Mouse (Mus musculus) left cerebral cortex, postnatal 25 days (tissue): ENCODE results near the gene Arhgap42. TPM values are rescaled to one million over a fixed set of nuclear protein-coding genes. Genes with fewer than 3 reads are reported as not detected.
A peak's percentile ranks its signal among the peaks of the same experiment; 100 is the strongest.

Experiments
- DNase-seq, 2 experiments: peaks; one replicate each; pipeline ENCODE4 v3.0.0; 2022; ENCODE audit warnings: low spot score in 2 of 2, mixed read lengths in 1 of 2
- intact Hi-C: fragments of 180-260 bp; cut with DNase I; formaldehyde crosslinking; loops from one replicate; pipeline ENCODE4 v1.15.1; 2025
- total RNA-seq, 2 experiments: library from RNA; stranded (reverse); gene quantifications; 2 replicates each; pipeline ENCODE4 v1.2.3; 2021

The Arhgap42 gene
- total RNA-seq, 2 experiments from 2014 or later: 10.8 to 11.9 TPM

- DNase-seq: no peak
- intact Hi-C loops: no loop called here
Measured at GRCm38 (mm10) chr9:9214296-9214695, 24.6 kb downstream of the Arhgap42 start.

DNA sequence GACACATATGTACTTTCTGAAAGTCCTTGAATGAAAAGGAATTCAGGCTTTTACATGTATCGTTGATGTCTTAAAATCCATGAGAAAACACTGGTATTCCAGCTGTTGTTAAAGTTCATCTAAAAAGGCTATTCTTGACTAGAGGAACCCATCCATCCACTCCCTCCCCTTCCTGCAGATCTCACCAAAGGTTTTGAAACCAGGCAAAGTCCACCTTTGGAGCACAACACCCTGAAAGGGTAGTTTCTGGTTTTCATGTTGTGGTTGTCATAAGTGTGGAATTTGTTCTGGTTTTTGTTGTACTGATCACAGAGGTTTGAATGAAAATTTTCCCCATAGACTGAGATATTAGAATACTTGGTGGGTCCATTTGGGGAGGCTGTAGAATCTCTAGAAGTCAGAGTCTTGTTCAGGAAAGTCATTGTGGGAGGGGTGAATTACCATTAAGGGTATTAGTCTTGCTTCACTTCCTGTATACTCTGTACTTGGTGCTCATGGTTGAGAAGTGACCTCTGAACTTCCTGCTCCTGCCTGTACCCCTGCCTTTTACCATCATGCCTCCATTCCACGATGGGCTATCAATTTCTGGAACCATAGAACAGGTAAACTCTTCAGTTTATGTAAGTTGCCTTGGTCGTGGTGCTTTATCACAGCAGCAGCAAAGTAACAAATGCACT, 27.4 kb downstream of the Arhgap42 start:
- intact Hi-C loops: no loop called here
- no peak for DNase-seq

- intact Hi-C loops: no loop called here
- no peak for DNase-seq
Measured at GRCm38 (mm10) chr9:9210464-9210863, 28.4 kb downstream of the Arhgap42 start.

- no peak for DNase-seq
- intact Hi-C loops: no loop called here
Measured at GRCm38 (mm10) chr9:9208205-9208604, 30.7 kb downstream of the Arhgap42 start.

DNA sequence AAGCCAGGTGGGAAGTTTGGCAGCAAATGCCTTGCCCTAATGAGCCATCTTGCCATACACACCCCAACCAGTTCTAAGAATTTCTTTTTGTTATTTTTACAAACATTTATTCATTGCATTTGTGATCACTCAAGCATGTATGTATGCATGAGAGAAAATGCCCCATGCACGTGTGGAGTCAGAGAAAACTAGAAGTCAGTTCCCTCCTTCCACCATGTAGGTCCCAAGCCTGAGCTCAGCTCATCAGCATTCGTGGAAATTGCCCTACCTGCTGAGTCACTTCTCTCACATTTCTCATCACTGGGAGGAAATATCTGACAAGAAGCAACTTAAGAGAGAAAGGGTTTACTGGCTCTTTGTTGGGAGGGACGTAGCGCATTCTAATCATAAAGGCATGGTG, 31.6 kb downstream of the Arhgap42 start:
- no peak for DNase-seq
- intact Hi-C loops: no loop called here

DNA sequence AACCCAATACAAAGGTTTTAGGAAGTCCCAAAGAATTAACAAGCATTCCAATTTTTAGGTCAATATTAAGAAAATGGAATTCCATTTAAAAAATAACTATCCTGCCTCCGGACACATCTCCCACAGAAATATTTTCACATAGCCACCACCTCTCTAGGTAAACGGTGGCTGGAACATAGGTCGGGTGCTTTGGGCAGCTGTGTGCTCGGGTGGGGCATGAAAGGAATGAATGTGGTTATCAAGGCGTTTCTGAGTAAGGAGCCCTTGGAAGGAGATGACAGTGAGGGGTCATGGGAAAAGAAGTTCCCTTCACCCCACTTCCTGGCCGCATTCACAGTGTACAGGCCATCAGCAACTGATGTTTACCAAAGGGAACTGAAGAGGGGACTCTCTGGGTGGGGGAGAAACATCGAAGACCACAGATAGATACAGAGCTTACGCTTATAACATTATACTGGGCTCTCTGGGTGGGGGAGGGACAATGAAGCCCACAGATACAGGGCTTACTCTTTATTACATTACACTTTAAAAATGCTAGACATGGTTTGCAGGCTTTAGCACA, 38.0 kb downstream of the Arhgap42 start:
- no peak for DNase-seq
- intact Hi-C loops: no loop called here

DNA sequence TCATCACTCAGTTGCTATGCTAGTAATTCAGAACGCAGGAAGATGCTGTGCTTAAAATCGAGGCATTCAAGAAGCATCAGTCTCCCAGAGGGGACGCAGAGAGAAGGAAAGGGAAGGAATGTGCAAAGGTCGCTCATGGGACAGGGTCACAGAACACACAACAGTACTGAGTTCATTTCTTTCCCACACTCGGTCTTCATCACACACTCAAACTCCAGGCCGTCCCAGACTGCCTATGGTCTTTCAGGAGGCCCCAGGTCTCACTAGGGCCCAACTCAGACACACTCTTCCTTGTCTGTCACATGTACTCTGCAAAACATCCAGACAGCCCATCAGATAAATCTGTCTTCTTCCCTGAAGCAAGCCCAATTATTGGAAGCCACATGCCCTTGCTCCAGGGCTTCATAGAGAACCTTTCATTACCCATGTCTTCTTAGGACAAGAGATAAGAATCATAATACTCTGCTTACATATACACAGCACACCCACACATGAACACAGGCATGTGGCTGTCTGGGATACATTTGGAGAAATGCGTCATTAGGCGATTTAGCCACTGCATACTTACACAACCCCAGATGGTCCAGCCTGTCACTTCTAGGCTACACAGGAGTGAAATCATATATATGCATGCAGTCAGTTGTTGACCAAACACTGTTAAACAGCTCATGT, 39.6 kb downstream of the Arhgap42 start:
- DNase-seq: no peak
- intact Hi-C loops: no loop called here

DNA sequence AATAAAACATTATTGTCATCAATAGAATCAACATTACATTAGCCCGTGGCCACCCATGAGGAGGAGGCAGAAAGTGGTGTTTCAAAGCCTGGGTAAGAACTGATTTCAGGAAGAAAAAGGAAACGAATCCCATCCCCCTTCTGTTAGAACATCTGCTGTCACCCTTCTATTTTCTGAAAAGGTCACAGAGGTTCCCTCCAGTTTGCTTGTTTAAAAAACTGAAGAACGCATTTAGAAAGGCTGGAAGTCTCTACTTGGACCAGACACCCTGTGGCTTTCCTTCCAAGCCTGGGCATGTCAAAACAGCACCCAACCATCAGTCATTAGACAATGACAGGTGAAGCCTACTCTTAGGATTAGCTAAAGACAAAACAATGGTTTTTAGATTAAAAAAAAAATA, 40.3 kb downstream of the Arhgap42 start:
- DNase-seq: no peak
- intact Hi-C loops: no loop called here

DNA sequence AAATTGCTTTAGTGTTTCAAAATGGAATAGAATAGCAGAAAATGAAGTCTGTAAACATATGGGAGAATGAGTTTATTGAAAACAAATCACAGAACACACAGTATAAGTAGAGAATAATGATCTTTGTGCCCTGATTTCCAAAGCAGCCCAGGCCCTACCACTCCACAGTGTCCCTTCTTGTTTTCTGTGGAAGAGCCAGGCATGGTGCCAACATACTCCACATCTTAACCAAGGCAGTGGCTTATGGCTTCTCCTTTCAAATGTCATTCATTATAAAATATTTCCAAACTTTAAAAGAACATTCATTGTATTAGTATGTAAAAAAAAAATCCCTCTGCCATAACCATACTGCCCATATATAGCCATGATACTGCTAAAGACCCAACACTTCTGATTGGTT, 42.9 kb downstream of the Arhgap42 start:
- intact Hi-C loops: no loop called here
- DNase-seq: no peak

GRCm38 (mm10) chr9:9194496-9194895, 44.4 kb downstream of the Arhgap42 start:
- DNase-seq: no peak

GRCm38 (mm10) chr9:9192716-9193115, 46.2 kb downstream of the Arhgap42 start:
- no peak for DNase-seq
- intact Hi-C loops: no loop called here

More at GRCm38 (mm10) chr9:9194496-9194895, 44.4 kb downstream of the Arhgap42 start:
- intact Hi-C loops: no loop called here

DNA sequence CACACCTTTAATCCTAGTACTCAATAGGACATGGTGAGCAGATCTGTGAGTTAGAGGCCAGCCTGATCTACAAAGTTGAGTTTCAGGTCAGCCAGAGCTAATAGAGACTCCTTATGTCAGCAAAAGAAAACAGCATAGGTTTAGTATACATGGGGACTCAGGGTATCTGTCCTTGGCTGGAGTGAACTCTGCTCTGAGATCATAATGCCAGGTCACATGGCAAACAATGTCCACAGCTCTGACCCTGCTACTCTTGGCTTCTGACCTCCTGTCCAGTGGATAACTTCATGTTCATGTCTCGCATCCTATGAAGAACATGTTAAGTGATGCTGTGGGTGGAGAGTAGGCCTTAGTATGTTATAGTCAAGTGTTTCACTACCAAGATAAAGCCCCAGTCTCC, 48.1 kb downstream of the Arhgap42 start:
- DNase-seq: no peak
- intact Hi-C loops: no loop called here

- no peak for DNase-seq
- intact Hi-C loops: no loop called here
Measured at GRCm38 (mm10) chr9:9188167-9188566, 50.7 kb downstream of the Arhgap42 start.

- no peak for DNase-seq
- intact Hi-C loops: no loop called here
Measured at GRCm38 (mm10) chr9:9177745-9178144, 61.2 kb downstream of the Arhgap42 start.

- DNase-seq: no peak
- intact Hi-C loops: no loop called here
Measured at GRCm38 (mm10) chr9:9174924-9175323, 64.0 kb downstream of the Arhgap42 start.

DNA sequence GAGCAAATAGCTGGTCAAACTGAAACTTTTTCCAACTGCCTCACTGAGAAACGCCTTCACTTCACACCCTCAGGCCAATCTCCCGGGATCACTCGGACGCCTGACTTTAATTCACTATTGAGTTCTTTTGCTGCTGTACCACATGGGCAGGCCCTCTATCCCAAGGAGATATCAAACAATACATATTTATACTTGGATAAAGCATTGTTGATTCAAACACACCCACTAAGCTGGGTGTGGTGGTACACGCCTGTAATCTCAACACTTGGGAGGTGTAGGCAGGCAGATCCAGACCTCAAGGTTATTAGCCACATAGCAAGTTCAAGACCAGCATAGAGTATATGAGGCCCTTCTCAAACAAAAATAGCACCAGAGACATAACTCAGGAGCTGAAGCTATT, 64.7 kb downstream of the Arhgap42 start:
- intact Hi-C loops: no loop called here
- no peak for DNase-seq

GRCm38 (mm10) chr9:9173091-9173490, 65.8 kb downstream of the Arhgap42 start:
- intact Hi-C loops: no loop called here
- peak in 1 of 2 experiments; percentile 14 for DNase-seq

DNA sequence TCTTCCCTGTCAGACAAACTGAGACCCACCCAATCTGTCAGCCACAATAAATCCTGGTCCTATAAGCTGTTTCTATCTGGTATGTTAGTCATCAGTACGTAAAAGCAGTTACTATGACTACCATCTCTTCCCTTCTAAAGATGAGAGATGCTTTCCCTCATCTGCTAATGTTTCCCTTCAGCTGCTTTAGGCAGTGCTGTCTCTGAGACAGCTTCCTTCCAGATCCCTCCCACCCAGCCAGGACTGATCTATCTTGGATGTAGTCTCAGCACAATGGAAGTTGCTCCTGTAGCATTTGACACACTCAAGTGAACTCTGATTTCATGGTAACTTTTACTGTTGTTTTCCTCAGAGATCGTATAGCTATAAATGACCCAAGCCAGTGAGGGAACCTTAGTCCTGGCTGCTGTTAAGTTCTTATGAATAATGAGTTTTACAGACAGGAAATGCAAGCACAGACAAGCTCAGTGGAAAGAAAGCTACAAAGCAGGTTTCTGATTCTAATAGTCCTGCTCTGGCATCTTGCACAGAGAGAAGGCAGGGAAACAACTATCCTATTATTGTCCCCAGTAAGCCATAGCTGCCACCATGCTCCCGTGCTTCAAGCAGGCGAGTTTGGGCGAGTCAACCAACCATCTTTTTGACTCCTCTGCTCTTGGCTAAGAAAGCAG, 67.6 kb downstream of the Arhgap42 start:
- DNase-seq: peak; percentile 6 to 31
- intact Hi-C loops: no loop called here

GRCm38 (mm10) chr9:9165641-9166063, 73.2 kb downstream of the Arhgap42 start:
- no peak for DNase-seq
- intact Hi-C loops: no loop called here

DNA sequence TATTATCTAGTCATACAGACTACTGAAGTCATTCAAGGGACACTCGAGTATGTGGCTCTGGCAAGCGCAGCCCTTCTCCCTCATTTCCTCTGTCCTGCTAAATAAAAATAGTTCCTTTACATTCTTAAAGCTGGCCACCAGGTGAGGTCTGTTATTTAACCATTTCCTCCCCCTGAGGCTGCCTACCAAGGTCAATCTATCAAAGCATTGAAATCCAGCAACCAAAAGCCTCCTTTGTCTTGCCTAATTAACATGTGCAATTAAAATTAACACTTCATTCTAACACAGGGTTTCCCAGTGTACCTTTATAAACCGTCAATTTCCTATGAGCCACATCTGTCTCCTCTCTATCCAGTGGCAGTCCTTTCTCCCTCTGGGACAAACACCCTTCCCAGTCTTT, 78.2 kb downstream of the Arhgap42 start:
- DNase-seq: no peak
- intact Hi-C loops: no loop called here

- intact Hi-C loops: no loop called here
Measured at GRCm38 (mm10) chr9:9158241-9158640, 80.7 kb downstream of the Arhgap42 start.

More at GRCm38 (mm10) chr9:9158241-9158640, 80.7 kb downstream of the Arhgap42 start:
- DNase-seq: no peak
